Mouse (Mus musculus): ENCODE results near the gene Tmprss12. TPM values are rescaled to one million over a fixed set of nuclear protein-coding genes. Genes with fewer than 3 reads are reported as not detected.
"Not testable (repeated sequence)": the region's sequence is repeated elsewhere in the genome, so short reads cannot be mapped to it uniquely, and the experiment has no call there.

Tmprss12 gene
- polyA plus RNA-seq, 1 experiment: not detected

- peaks cover 2% of the 10 kb centered on the region; the same call in 1 of the 2 replicates for H3K4me1 ChIP-seq (ENCODE audit: control insufficient read depth, insufficient read depth, insufficient read length, low read length)
- no peaks in the 10 kb centered on the region for H3K27me3 ChIP-seq (ENCODE audit: control insufficient read depth, insufficient read depth, low read length)
- H3K27ac ChIP-seq (ENCODE audit: insufficient read depth, low read depth, low read length): no peak overlapping the region
- no peak for TF ChIP-seq POLR2A (IDR thresholded peaks at IDR 0.05; ENCODE audit: low read depth, low read length)
- TF ChIP-seq CTCF (IDR thresholded peaks at IDR 0.05; ENCODE audit: extremely low read depth, insufficient read length, insufficient replicate concordance, low read depth, low read length): no peak
- no peaks in the 10 kb centered on the region for H3K36me3 ChIP-seq (ENCODE audit: control insufficient read depth, insufficient read depth, low read length)
- H3K4me3 ChIP-seq (ENCODE audit: low read depth, low read length): no peak overlapping the region
- 22% methylated on average over 2 of the region's 2 CpGs for WGBS
Measured at GRCm38 (mm10) chr15:100312346-100312745, 31.7 kb downstream of the Tmprss12 start.

GRCm38 (mm10) chr15:100314448-100315145 lies 34.0 kb downstream of the Tmprss12 start:
- Histone ChIP-seq H3K4me1 (ENCODE audit: control insufficient read depth, insufficient read depth, insufficient read length, low read length) (peaks cover 2% of the 10 kb centered on the region; the same call in 1 of the 2 replicates), H3K4me3 (ENCODE audit: low read depth, low read length) (no peak overlapping the region)
- WGBS: 98% methylated on average over 5 of the region's 5 CpGs

GRCm38 (mm10) chr15:100318014-100318671 lies 37.5 kb downstream of the Tmprss12 start:
- WGBS: 34% methylated on average over 4 of the region's 4 CpGs
- peak overlapping the region; percentile 40; the same call in 1 of the 2 replicates for H3K27ac ChIP-seq (ENCODE audit: insufficient read depth, low read depth, low read length)
- H3K4me1 ChIP-seq (ENCODE audit: control insufficient read depth, insufficient read depth, insufficient read length, low read length); H3K4me3 ChIP-seq (ENCODE audit: low read depth, low read length); H3K27me3 ChIP-seq (ENCODE audit: control insufficient read depth, insufficient read depth, low read length); H3K36me3 ChIP-seq (ENCODE audit: control insufficient read depth, insufficient read depth, low read length): not testable (repeated sequence)

More at GRCm38 (mm10) chr15:100314448-100315145, 34.0 kb downstream of the Tmprss12 start:
- Histone ChIP-seq H3K36me3 (ENCODE audit: control insufficient read depth, insufficient read depth, low read length) (no peaks in the 10 kb centered on the region), H3K27me3 (ENCODE audit: control insufficient read depth, insufficient read depth, low read length) (no peaks in the 10 kb centered on the region), H3K27ac (ENCODE audit: insufficient read depth, low read depth, low read length) (no peak overlapping the region)
- TF ChIP-seq POLR2A (IDR thresholded peaks at IDR 0.05; ENCODE audit: low read depth, low read length) (no peak), CTCF (IDR thresholded peaks at IDR 0.05; ENCODE audit: extremely low read depth, insufficient read length, insufficient replicate concordance, low read depth, low read length) (no peak)

GRCm38 (mm10) chr15:100319884-100320283 lies 39.2 kb downstream of the Tmprss12 start:
- TF ChIP-seq CTCF (IDR thresholded peaks at IDR 0.05; ENCODE audit: extremely low read depth, insufficient read length, insufficient replicate concordance, low read depth, low read length): no peak
- no peak for TF ChIP-seq POLR2A (IDR thresholded peaks at IDR 0.05; ENCODE audit: low read depth, low read length)
- Histone ChIP-seq H3K27ac (ENCODE audit: insufficient read depth, low read depth, low read length) (no peak overlapping the region; the same call in 1 of the 2 replicates), H3K4me3 (ENCODE audit: low read depth, low read length) (no peak overlapping the region), H3K27me3 (ENCODE audit: control insufficient read depth, insufficient read depth, low read length) (no peaks in the 10 kb centered on the region), H3K4me1 (ENCODE audit: control insufficient read depth, insufficient read depth, insufficient read length, low read length) (no peaks in the 10 kb centered on the region), H3K36me3 (ENCODE audit: control insufficient read depth, insufficient read depth, low read length) (no peaks in the 10 kb centered on the region)
- 80% methylated on average over 1 of the region's 1 CpGs for WGBS

- no peak for TF ChIP-seq CTCF (IDR thresholded peaks at IDR 0.05; ENCODE audit: extremely low read depth, insufficient read length, insufficient replicate concordance, low read depth, low read length)
- TF ChIP-seq POLR2A (IDR thresholded peaks at IDR 0.05; ENCODE audit: low read depth, low read length): no peak
- 67% methylated on average over 9 of the region's 9 CpGs for WGBS
- peak overlapping the region; percentile 36; the same call in 1 of the 2 replicates for H3K27ac ChIP-seq (ENCODE audit: insufficient read depth, low read depth, low read length)
Measured at GRCm38 (mm10) chr15:100320295-100320905, 39.8 kb downstream of the Tmprss12 start.

GRCm38 (mm10) chr15:100321134-100321533 lies 40.5 kb downstream of the Tmprss12 start:
- no peak overlapping the region for H3K27ac ChIP-seq (ENCODE audit: insufficient read depth, low read depth, low read length)
- no peaks in the 10 kb centered on the region for H3K27me3 ChIP-seq (ENCODE audit: control insufficient read depth, insufficient read depth, low read length)
- H3K4me3 ChIP-seq (ENCODE audit: low read depth, low read length): no peak overlapping the region
- H3K36me3 ChIP-seq (ENCODE audit: control insufficient read depth, insufficient read depth, low read length): no peaks in the 10 kb centered on the region
- 43% methylated on average over 5 of the region's 5 CpGs for WGBS
- TF ChIP-seq CTCF (IDR thresholded peaks at IDR 0.05; ENCODE audit: extremely low read depth, insufficient read length, insufficient replicate concordance, low read depth, low read length) (peak; percentile 29; the same call in 1 of the 2 replicates), POLR2A (IDR thresholded peaks at IDR 0.05; ENCODE audit: low read depth, low read length) (no peak)
- H3K4me1 ChIP-seq (ENCODE audit: control insufficient read depth, insufficient read depth, insufficient read length, low read length): no peaks in the 10 kb centered on the region

More at GRCm38 (mm10) chr15:100320295-100320905, 39.8 kb downstream of the Tmprss12 start:
- H3K27me3 ChIP-seq (ENCODE audit: control insufficient read depth, insufficient read depth, low read length): no peaks in the 10 kb centered on the region
- H3K4me1 ChIP-seq (ENCODE audit: control insufficient read depth, insufficient read depth, insufficient read length, low read length): no peaks in the 10 kb centered on the region
- H3K36me3 ChIP-seq (ENCODE audit: control insufficient read depth, insufficient read depth, low read length): no peaks in the 10 kb centered on the region
- no peak overlapping the region for H3K4me3 ChIP-seq (ENCODE audit: low read depth, low read length)

- Histone ChIP-seq H3K27ac (ENCODE audit: insufficient read depth, low read depth, low read length) (no peak overlapping the region), H3K4me3 (ENCODE audit: low read depth, low read length) (no peak overlapping the region), H3K27me3 (ENCODE audit: control insufficient read depth, insufficient read depth, low read length) (no peaks in the 10 kb centered on the region), H3K36me3 (ENCODE audit: control insufficient read depth, insufficient read depth, low read length) (no peaks in the 10 kb centered on the region), H3K4me1 (ENCODE audit: control insufficient read depth, insufficient read depth, insufficient read length, low read length) (no peaks in the 10 kb centered on the region)
- WGBS: 67% methylated on average over 12 of the region's 12 CpGs
- TF ChIP-seq CTCF (IDR thresholded peaks at IDR 0.05; ENCODE audit: extremely low read depth, insufficient read length, insufficient replicate concordance, low read depth, low read length) (no peak), POLR2A (IDR thresholded peaks at IDR 0.05; ENCODE audit: low read depth, low read length) (no peak)
Measured at GRCm38 (mm10) chr15:100324021-100324591, 43.5 kb downstream of the Tmprss12 start.

All from small intestine, adult 2 months (tissue).